Mouse (Mus musculus): Measurements from ENCODE around the gene Apobec1.
"Not testable (repeated sequence)": the region's sequence is repeated elsewhere in the genome, so short reads cannot be mapped to it uniquely, and the experiment has no call there.

Apobec1 gene

DNA sequence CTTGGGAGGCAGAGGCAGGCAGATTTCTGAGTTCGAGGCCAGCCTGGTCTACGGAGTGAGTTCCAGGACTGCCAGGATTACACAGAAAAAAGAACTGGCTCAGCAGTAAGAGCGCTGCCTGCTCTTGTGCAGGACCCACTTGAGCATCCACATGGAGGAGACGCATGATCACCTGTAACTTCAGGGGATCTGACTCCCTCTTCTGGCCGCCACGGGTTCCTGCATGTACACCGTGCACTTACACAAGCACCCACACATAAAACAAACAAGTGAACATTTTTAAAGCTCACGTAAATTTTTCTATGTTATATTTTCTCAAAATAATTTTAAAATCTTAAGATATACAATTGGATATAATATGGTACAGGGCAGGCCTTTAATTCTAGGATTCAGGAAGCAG lies 3.2 kb upstream of the Apobec1 start:
- no peak for DNase-seq (ENCODE audit: extremely low spot score, low spot score)

GRCm38 (mm10) chr6:122604260-122604659 lies 2.0 kb upstream of the Apobec1 start:
- no peak for DNase-seq (ENCODE audit: extremely low spot score, low spot score)

GRCm38 (mm10) chr6:122602992-122603322 lies 713 bp upstream of the Apobec1 start:
- DNase-seq (ENCODE audit: extremely low spot score, low spot score) = no peak

GRCm38 (mm10) chr6:122601615-122602014 lies 629 bp downstream of the Apobec1 start:
- DNase-seq (ENCODE audit: extremely low spot score, low spot score) = no peak

DNA sequence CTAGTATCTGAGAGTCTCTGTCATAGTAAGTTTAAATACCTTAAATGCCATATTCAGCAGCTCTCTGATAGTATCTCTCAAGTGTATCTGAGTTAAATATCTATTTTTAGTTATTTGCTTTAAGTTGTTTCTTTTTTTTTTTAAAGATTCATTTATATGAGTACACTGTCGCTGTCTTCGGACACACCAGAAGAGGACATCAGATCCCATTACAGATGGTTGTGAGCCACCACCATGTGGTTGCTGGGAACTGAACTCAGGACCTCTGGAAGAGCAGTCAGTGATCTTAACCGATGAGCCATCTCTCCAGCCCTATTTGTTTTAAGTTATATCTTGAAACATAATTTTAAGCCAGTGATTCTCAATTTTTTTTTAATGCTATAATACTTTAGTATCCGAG lies 1.2 kb downstream of the Apobec1 start:
- DNase-seq (ENCODE audit: extremely low spot score, low spot score) = no peak

GRCm38 (mm10) chr6:122600066-122600646 lies 2.1 kb downstream of the Apobec1 start:
- no peak for DNase-seq (ENCODE audit: extremely low spot score, low spot score)

- DNase-seq (ENCODE audit: extremely low spot score, low spot score) = no peak
Measured at GRCm38 (mm10) chr6:122599054-122599737, 3.0 kb downstream of the Apobec1 start.

DNA sequence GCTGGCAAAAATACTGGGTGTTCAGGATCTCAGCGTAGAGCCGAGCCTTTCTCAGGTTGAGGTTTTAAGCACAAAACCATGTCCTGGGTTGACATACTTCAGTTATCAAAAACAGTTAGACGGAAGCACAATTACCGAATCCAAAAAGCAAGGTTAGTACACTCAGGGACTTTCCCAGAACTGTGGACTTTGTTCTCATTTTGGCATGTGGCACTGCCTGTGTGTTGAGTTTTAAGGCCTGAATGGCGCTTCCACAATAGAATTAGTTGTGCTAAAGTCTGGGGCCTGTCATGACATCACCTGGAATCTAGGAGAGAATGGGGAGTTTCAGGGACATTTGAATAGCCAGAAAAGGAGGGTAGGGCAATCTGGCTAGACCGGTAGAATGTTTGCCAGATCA lies 3.8 kb downstream of the Apobec1 start:
- DNase-seq (ENCODE audit: extremely low spot score, low spot score) = no peak

- DNase-seq (ENCODE audit: extremely low spot score, low spot score) = no peak
Measured at GRCm38 (mm10) chr6:122598014-122598413, 4.2 kb downstream of the Apobec1 start.

DNA sequence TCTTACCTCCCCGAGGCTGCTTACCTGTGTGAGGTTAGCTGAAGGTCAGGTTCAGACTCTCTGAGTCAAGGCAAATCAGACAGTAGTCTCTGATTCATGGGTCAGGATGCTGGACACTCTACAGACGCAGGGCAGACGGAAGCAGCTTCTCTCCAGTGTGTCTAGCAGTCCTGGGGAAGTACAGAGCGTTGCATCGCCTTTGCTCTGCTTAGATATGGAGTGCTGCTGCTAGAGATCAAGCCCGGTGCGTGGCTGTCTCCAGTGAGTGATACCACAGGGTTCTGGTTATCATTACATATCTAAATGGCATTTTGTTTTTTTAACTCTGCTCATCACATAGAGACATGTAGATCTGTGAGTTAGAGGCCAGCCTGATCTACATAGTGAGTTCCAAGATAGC lies 5.6 kb downstream of the Apobec1 start:
- no peak for DNase-seq (ENCODE audit: extremely low spot score, low spot score)

- no peak for DNase-seq (ENCODE audit: extremely low spot score, low spot score)
Measured at GRCm38 (mm10) chr6:122595637-122596036, 6.6 kb downstream of the Apobec1 start.

- no peak for DNase-seq (ENCODE audit: extremely low spot score, low spot score)
Measured at GRCm38 (mm10) chr6:122592905-122593304, 9.3 kb downstream of the Apobec1 start.

- no peak for DNase-seq (ENCODE audit: extremely low spot score, low spot score)
Measured at GRCm38 (mm10) chr6:122591027-122591758, 11.1 kb downstream of the Apobec1 start.

DNA sequence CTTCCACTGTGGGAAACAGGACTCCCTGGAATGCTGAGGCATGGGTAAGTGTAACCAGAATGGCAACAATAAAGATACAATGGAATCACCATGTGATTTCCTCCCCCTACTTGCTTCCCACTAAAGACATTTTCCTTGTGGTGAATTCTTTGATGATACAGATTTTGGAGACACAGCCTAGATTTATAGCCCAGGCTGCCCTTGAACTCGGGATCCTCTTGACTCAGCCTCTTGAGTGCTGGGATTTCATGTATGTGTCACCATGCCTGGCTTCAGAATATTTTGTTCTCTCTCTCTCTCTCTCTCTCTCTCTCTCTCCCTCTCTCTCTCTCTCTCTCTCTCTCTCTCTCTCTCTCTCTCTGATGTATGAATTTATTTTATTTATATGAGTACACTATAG lies 23.2 kb downstream of the Apobec1 start:
- DNase-seq (ENCODE audit: extremely low spot score, low spot score) = no peak

DNA sequence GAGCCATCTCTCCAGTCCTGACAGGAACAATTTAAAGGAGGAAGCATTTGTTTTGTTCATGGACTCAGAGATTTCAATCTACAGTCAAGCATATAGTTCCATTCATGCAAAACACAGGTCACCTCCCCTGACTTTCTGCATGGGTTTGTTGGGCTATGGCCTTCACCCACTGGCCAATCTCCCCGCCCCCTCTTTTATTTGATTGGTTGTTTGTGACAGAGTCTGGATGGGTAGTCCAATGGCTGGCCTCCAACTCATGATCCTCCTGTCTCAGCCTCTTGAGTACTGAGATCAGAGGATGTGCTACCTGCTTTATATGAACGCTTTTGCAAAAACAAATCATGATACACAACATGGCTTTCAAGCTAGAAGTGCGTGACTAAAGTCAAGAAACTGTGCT lies 25.2 kb downstream of the Apobec1 start:
- no peak for DNase-seq (ENCODE audit: extremely low spot score, low spot score)

DNA sequence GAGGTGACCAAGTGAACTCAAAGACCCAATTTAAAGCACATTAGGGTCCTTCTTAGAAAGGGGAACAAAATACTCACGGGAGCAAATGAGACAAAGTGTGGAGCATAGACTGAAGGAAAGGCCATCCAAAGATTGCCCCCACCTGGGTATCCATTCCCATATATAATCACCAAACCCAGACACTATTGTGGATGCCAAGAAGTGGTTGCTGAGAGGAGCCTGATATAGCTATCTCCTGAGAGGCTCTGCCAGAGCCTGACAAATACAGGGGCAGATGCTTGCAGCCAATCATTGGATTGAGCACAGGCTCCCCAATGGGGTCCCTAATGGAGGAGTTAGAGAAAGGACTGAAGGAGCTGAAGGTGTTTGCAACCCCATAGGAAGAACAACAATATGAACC lies 27.2 kb downstream of the Apobec1 start:
- DNase-seq (ENCODE audit: extremely low spot score, low spot score) = not testable (repeated sequence)

- no peak for DNase-seq (ENCODE audit: extremely low spot score, low spot score)
Measured at GRCm38 (mm10) chr6:122571617-122571959, 30.7 kb downstream of the Apobec1 start.

GRCm38 (mm10) chr6:122570695-122571616 lies 31.3 kb downstream of the Apobec1 start:
- DNase-seq (ENCODE audit: extremely low spot score, low spot score) = no peak

- DNase-seq (ENCODE audit: extremely low spot score, low spot score) = no peak
Measured at GRCm38 (mm10) chr6:122569762-122570161, 32.5 kb downstream of the Apobec1 start.

- DNase-seq (ENCODE audit: extremely low spot score, low spot score) = no peak
Measured at GRCm38 (mm10) chr6:122569113-122569512, 33.1 kb downstream of the Apobec1 start.

DNA sequence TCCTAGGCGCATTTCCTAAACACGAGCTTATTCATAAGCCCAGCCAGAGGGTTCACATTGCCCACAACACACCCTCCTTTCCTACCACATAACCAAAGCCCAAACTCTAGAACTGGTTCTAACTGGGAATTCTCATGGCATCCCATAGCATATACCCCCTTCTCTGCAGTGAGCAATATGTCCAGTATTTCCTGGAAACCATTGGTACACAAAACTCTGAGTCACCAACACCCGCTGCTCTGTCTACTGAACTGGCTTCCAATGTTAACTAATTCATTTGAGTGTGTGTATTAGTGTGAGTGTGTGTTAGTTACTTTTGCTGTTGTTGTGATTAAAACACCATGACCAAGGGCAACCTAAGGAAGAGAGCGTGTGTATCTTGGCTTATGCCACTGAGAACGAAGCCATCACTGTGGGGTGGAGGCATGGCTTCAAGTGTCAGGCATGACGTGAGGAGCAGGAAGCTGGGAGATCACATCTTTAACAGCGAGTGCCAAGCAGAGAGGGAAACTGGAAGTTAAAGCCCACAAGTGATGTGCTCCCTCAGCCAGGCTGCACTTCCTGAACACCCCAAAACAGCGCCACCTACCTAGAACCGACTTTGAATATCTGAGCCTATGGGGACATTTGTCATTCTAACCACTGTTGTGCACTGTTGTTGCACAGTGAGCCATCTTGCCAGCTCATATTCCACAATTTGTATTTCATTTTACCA lies 37.0 kb downstream of the Apobec1 start:
- DNase-seq (ENCODE audit: extremely low spot score, low spot score) = no peak
